Mouse (Mus musculus): ENCODE data around the gene Twf1.

- no peak for TF ChIP-seq POLR2A (IDR thresholded peaks at IDR 0.05; ENCODE audit: borderline replicate concordance, extremely low read depth, low read depth, low read length)
- TF ChIP-seq CTCF (IDR thresholded peaks at IDR 0.05; ENCODE audit: insufficient read depth, low read length) = peak; percentile 52
These were observed 11.7 kb upstream of the Twf1 start for GRCm38 (mm10) chr15:94601339-94601738.

Data from lung, adult 2 months (tissue).